Mouse (Mus musculus): ENCODE measurements around the gene Rab21. TPM values are rescaled to one million over a fixed set of nuclear protein-coding genes. Genes with fewer than 3 reads are reported as not detected.

Gene Rab21
- total and polyA plus RNA-seq, 2 experiments: 14.7 to 19.0 TPM

GRCm38 (mm10) chr10:115349029-115349428 lies 33.6 kb upstream of the Rab21 start:
- TF ChIP-seq POLR2A (IDR thresholded peaks at IDR 0.05; ENCODE audit: extremely low read depth, insufficient read depth, low read length) (no peak), CTCF (IDR thresholded peaks at IDR 0.05; ENCODE audit: low read depth, low read length) (no peak)
- H3K36me3 ChIP-seq (ENCODE audit: control insufficient read depth, insufficient read depth, low read length): peaks cover 6% of the 10 kb centered on the region
- H3K27ac ChIP-seq (replicated peaks; ENCODE audit: insufficient read depth, low read depth, low read length): peak overlapping the region; percentile 80
- no peaks in the 10 kb centered on the region for H3K79me2 ChIP-seq (ENCODE audit: control insufficient read depth, insufficient read depth, low read length)
- peak; percentile 40 for DNase-seq (ENCODE audit: extremely low read depth, low read depth, low spot score)
- no peak overlapping the region for H3K9ac ChIP-seq (ENCODE audit: low read depth, low read length)
- H3K4me3 ChIP-seq (ENCODE audit: insufficient read depth, low read depth, low read length): no peak overlapping the region
- H3K27me3 ChIP-seq (ENCODE audit: control insufficient read depth, insufficient read depth, low read length): no peaks in the 10 kb centered on the region
- 66% methylated on average over 10 of the region's 10 CpGs for WGBS
- peaks cover 20% of the 10 kb centered on the region for H3K4me1 ChIP-seq (ENCODE audit: control insufficient read depth, insufficient read depth, low read length)

- Histone ChIP-seq H3K36me3 (ENCODE audit: control insufficient read depth, insufficient read depth, low read length) (peaks cover 11% of the 10 kb centered on the region), H3K4me3 (ENCODE audit: insufficient read depth, low read depth, low read length) (no peak overlapping the region), H3K9ac (ENCODE audit: low read depth, low read length) (no peak overlapping the region), H3K4me1 (ENCODE audit: control insufficient read depth, insufficient read depth, low read length) (peaks cover 20% of the 10 kb centered on the region), H3K79me2 (ENCODE audit: control insufficient read depth, insufficient read depth, low read length) (no peaks in the 10 kb centered on the region), H3K27me3 (ENCODE audit: control insufficient read depth, insufficient read depth, low read length) (no peaks in the 10 kb centered on the region), H3K27ac (replicated peaks; ENCODE audit: insufficient read depth, low read depth, low read length) (0 out of 2 replicates have a peak overlapping the region, but pooled peaks have one; percentile 27)
- WGBS: 10% methylated on average over 6 of the region's 6 CpGs
- TF ChIP-seq POLR2A (IDR thresholded peaks at IDR 0.05; ENCODE audit: extremely low read depth, insufficient read depth, low read length) (no peak), CTCF (IDR thresholded peaks at IDR 0.05; ENCODE audit: low read depth, low read length) (no peak)
- DNase-seq (ENCODE audit: extremely low read depth, low read depth, low spot score): peak; percentile 65
Observed at GRCm38 (mm10) chr10:115348131-115348530, 32.7 kb upstream of the Rab21 start.

- no peak overlapping the region for H3K4me3 ChIP-seq (ENCODE audit: insufficient read depth, low read depth, low read length)
- no peaks in the 10 kb centered on the region for H3K79me2 ChIP-seq (ENCODE audit: control insufficient read depth, insufficient read depth, low read length)
- H3K9ac ChIP-seq (ENCODE audit: low read depth, low read length): no peak overlapping the region
- H3K27ac ChIP-seq (replicated peaks; ENCODE audit: insufficient read depth, low read depth, low read length): no peak overlapping the region
- peaks cover 23% of the 10 kb centered on the region for H3K36me3 ChIP-seq (ENCODE audit: control insufficient read depth, insufficient read depth, low read length)
- TF ChIP-seq POLR2A (IDR thresholded peaks at IDR 0.05; ENCODE audit: extremely low read depth, insufficient read depth, low read length) (no peak), CTCF (IDR thresholded peaks at IDR 0.05; ENCODE audit: low read depth, low read length) (no peak)
- H3K27me3 ChIP-seq (ENCODE audit: control insufficient read depth, insufficient read depth, low read length): no peaks in the 10 kb centered on the region
- no peak for DNase-seq (ENCODE audit: extremely low read depth, low read depth, low spot score)
- peaks cover 20% of the 10 kb centered on the region for H3K4me1 ChIP-seq (ENCODE audit: control insufficient read depth, insufficient read depth, low read length)
Observed at GRCm38 (mm10) chr10:115346444-115346843, 31.1 kb upstream of the Rab21 start.

GRCm38 (mm10) chr10:115342771-115343425 lies 27.5 kb upstream of the Rab21 start:
- no peak for DNase-seq (ENCODE audit: extremely low read depth, low read depth, low spot score)
- Histone ChIP-seq H3K79me2 (ENCODE audit: control insufficient read depth, insufficient read depth, low read length) (no peaks in the 10 kb centered on the region), H3K27ac (replicated peaks; ENCODE audit: insufficient read depth, low read depth, low read length) (no peak overlapping the region), H3K36me3 (ENCODE audit: control insufficient read depth, insufficient read depth, low read length) (peaks cover 39% of the 10 kb centered on the region), H3K27me3 (ENCODE audit: control insufficient read depth, insufficient read depth, low read length) (no peaks in the 10 kb centered on the region), H3K4me1 (ENCODE audit: control insufficient read depth, insufficient read depth, low read length) (no peaks in the 10 kb centered on the region; the same call in 1 of the 2 replicates), H3K4me3 (ENCODE audit: insufficient read depth, low read depth, low read length) (no peak overlapping the region), H3K9ac (ENCODE audit: low read depth, low read length) (no peak overlapping the region)
- WGBS: 93% methylated on average over 4 of the region's 4 CpGs
- TF ChIP-seq CTCF (IDR thresholded peaks at IDR 0.05; ENCODE audit: low read depth, low read length): no peak
- TF ChIP-seq POLR2A (IDR thresholded peaks at IDR 0.05; ENCODE audit: extremely low read depth, insufficient read depth, low read length): no peak

- no peak for DNase-seq (ENCODE audit: extremely low read depth, low read depth, low spot score)
- TF ChIP-seq POLR2A (IDR thresholded peaks at IDR 0.05; ENCODE audit: extremely low read depth, insufficient read depth, low read length) (no peak), CTCF (IDR thresholded peaks at IDR 0.05; ENCODE audit: low read depth, low read length) (no peak)
- H3K36me3 ChIP-seq (ENCODE audit: control insufficient read depth, insufficient read depth, low read length): peaks cover 34% of the 10 kb centered on the region
- peaks cover 2% of the 10 kb centered on the region for H3K4me1 ChIP-seq (ENCODE audit: control insufficient read depth, insufficient read depth, low read length)
- H3K79me2 ChIP-seq (ENCODE audit: control insufficient read depth, insufficient read depth, low read length): no peaks in the 10 kb centered on the region
- no peaks in the 10 kb centered on the region for H3K27me3 ChIP-seq (ENCODE audit: control insufficient read depth, insufficient read depth, low read length)
- 95% methylated on average over 7 of the region's 7 CpGs for WGBS
- no peak overlapping the region for H3K27ac ChIP-seq (replicated peaks; ENCODE audit: insufficient read depth, low read depth, low read length)
- no peak overlapping the region for H3K4me3 ChIP-seq (ENCODE audit: insufficient read depth, low read depth, low read length)
- H3K9ac ChIP-seq (ENCODE audit: low read depth, low read length): no peak overlapping the region
Observed at GRCm38 (mm10) chr10:115339820-115340328, 24.5 kb upstream of the Rab21 start.

GRCm38 (mm10) chr10:115336901-115337300 lies 21.5 kb upstream of the Rab21 start:
- peak overlapping the region; percentile 79 for H3K27ac ChIP-seq (replicated peaks; ENCODE audit: insufficient read depth, low read depth, low read length)
- no peak overlapping the region for H3K4me3 ChIP-seq (ENCODE audit: insufficient read depth, low read depth, low read length)
- 50% methylated on average over 4 of the region's 4 CpGs for WGBS
- H3K27me3 ChIP-seq (ENCODE audit: control insufficient read depth, insufficient read depth, low read length): no peaks in the 10 kb centered on the region
- TF ChIP-seq POLR2A (IDR thresholded peaks at IDR 0.05; ENCODE audit: extremely low read depth, insufficient read depth, low read length) (no peak), CTCF (IDR thresholded peaks at IDR 0.05; ENCODE audit: low read depth, low read length) (no peak)
- H3K4me1 ChIP-seq (ENCODE audit: control insufficient read depth, insufficient read depth, low read length): peaks cover 2% of the 10 kb centered on the region
- no peak overlapping the region for H3K9ac ChIP-seq (ENCODE audit: low read depth, low read length)
- no peaks in the 10 kb centered on the region for H3K79me2 ChIP-seq (ENCODE audit: control insufficient read depth, insufficient read depth, low read length)
- peak; percentile 58 for DNase-seq (ENCODE audit: extremely low read depth, low read depth, low spot score)
- peaks cover 18% of the 10 kb centered on the region; the same call in 1 of the 2 replicates for H3K36me3 ChIP-seq (ENCODE audit: control insufficient read depth, insufficient read depth, low read length)

Data from liver, adult 2 months (tissue).